Mouse (Mus musculus): ENCODE data around the gene Phyh.

- no peak for TF ChIP-seq POLR2A (IDR thresholded peaks at IDR 0.05; ENCODE audit: low read depth, low read length)
- TF ChIP-seq CTCF (conservative IDR thresholded peaks at IDR 0.05; ENCODE audit: insufficient read depth, insufficient read length, low read depth, low read length) = no peak
These were observed 49.0 kb downstream of the Phyh start for GRCm38 (mm10) chr2:4967806-4968205.

All from kidney, adult 2 months (tissue).